Mouse (Mus musculus) neural tube, embryonic 11.5 days (tissue): ENCODE measurements around the gene Ddx28. TPM values are rescaled to one million over a fixed set of nuclear protein-coding genes. Genes with fewer than 3 reads are reported as not detected.
A peak's percentile ranks its signal among the peaks of the same experiment; 100 is the strongest.
"Not testable (repeated sequence)": the region's sequence is repeated elsewhere in the genome, so short reads cannot be mapped to it uniquely, and the experiment has no call there.

ENCODE experiments used
- ATAC-seq: fragments of 200-750 bp; cut with Nextera tagmentation; 2 replicates; pipeline ENCODE4 v1.8.0; 2017; ENCODE audit warnings: moderate number of reproducible peaks, mild to moderate bottlenecking, moderate TSS enrichment, moderate library complexity; ENCODE audit not compliant: insufficient read depth, low FRiP score, low TSS enrichment
- DNase-seq: peaks from one replicate; pipeline ENCODE4 v3.0.0-alpha.2; 2015; ENCODE audit warnings: low spot score
- H3K27ac ChIP-seq: fragments of 300-500 bp; sonication (generic); 2 replicates; pipeline ENCODE4 v1.5.1; 2014; ENCODE audit warnings: low read depth, mild to moderate bottlenecking, low read length
- H3K27me3 ChIP-seq: fragments of 300-500 bp; sonication (generic); 2 replicates; pipeline ENCODE4 v1.6.1; 2014; ENCODE audit warnings: mild to moderate bottlenecking, low read length, mixed read lengths; ENCODE audit not compliant: control insufficient read depth, insufficient read depth
- H3K36me3 ChIP-seq: fragments of 300-500 bp; sonication (generic); 2 replicates; pipeline ENCODE4 v1.6.1; 2014; ENCODE audit warnings: mild to moderate bottlenecking, low read length, moderate library complexity, mixed read lengths; ENCODE audit not compliant: control insufficient read depth, insufficient read depth
- H3K4me1 ChIP-seq: fragments of 300-500 bp; sonication (generic); 2 replicates; pipeline ENCODE4 v1.6.1; 2014; ENCODE audit warnings: low read length, mixed read lengths; ENCODE audit not compliant: control insufficient read depth, insufficient read depth
- H3K4me2 ChIP-seq: fragments of 300-500 bp; sonication (generic); 2 replicates; pipeline ENCODE4 v1.6.1; 2014; ENCODE audit warnings: low read depth, mild to moderate bottlenecking, moderate library complexity
- H3K4me3 ChIP-seq: fragments of 300-500 bp; sonication (generic); 2 replicates; pipeline ENCODE4 v1.5.1; 2014; ENCODE audit warnings: low read depth, low read length
- H3K9ac ChIP-seq: fragments of 300-500 bp; sonication (generic); 2 replicates; pipeline ENCODE4 v1.6.1; 2014; ENCODE audit warnings: mild to moderate bottlenecking, low read length
- H3K9me3 ChIP-seq: fragments of 300-500 bp; sonication (generic); 2 replicates; pipeline ENCODE4 v1.6.1; 2016; ENCODE audit warnings: low read length; ENCODE audit not compliant: control insufficient read depth
- WGBS: fragments of 180-500 bp; shearing (Covaris S2); extraction: QIAGEN DNeasy Blood & Tissue Kit; methylation state at CpG from one replicate; pipeline ENCODE4 v1.1.7; 2014; 5-methylcytosine and 5-hydroxymethylcytosine counted together
- polyA plus RNA-seq: library from polyadenylated mRNA; unstranded; fragments of >200 nt; fragmentation: Nextera tagmentation; extraction: Ambion mirVana; gene quantifications from 2 replicates; pipeline ENCODE4 v1.2.1, GENCODE M21; 2014

The Ddx28 gene
- polyA plus RNA-seq, 1 experiment from 2014 or later, result 24.4 TPM

- Histone ChIP-seq H3K4me2 (no peak overlapping the region), H3K4me1 (no peaks in the 10 kb centered on the region), H3K27me3 (no peaks in the 10 kb centered on the region), H3K36me3 (no peaks in the 10 kb centered on the region), H3K9ac (no peak overlapping the region), H3K27ac (no peak overlapping the region), H3K4me3 (no peak overlapping the region), H3K9me3 (no peaks in the 10 kb centered on the region)
- ATAC-seq (no peak), DNase-seq (no peak)
- 85% methylated on average over 11 of the region's 11 CpGs for WGBS
Measured at GRCm38 (mm10) chr8:105988546-105988945, 23.1 kb downstream of the Ddx28 start.

GRCm38 (mm10) chr8:105983406-105983805 is 28.3 kb downstream of the Ddx28 start:
- not testable (repeated sequence) for ATAC-seq, H3K4me1 ChIP-seq, H3K27me3 ChIP-seq, H3K9me3 ChIP-seq, H3K9ac ChIP-seq, DNase-seq, H3K4me3 ChIP-seq, H3K36me3 ChIP-seq, H3K27ac ChIP-seq, H3K4me2 ChIP-seq
- WGBS, result 86% methylated on average over 11 of the region's 11 CpGs

- Histone ChIP-seq H3K4me2 (no peak overlapping the region), H3K27ac (no peak overlapping the region), H3K4me3 (no peak overlapping the region), H3K4me1 (no peaks in the 10 kb centered on the region), H3K27me3 (no peaks in the 10 kb centered on the region), H3K9ac (no peak overlapping the region), H3K36me3 (no peaks in the 10 kb centered on the region), H3K9me3 (no peaks in the 10 kb centered on the region)
- WGBS, result 87% methylated on average over 1 of the region's 1 CpGs
- DNase-seq (no peak), ATAC-seq (no peak)
Measured at GRCm38 (mm10) chr8:105981146-105981545, 30.5 kb downstream of the Ddx28 start.

- no peak within 1 kb of the TSS for H3K9ac ChIP-seq
- DNase-seq (no peak), ATAC-seq (no peak)
- no peaks in the 10 kb centered on the region for H3K36me3 ChIP-seq
- H3K4me2 ChIP-seq, result no peak within 1 kb of the TSS
- H3K27me3 ChIP-seq, result no peaks in the 10 kb centered on the region
- no peak within 1 kb of the TSS for H3K4me3 ChIP-seq
- no peaks in the 10 kb centered on the region for H3K4me1 ChIP-seq
- WGBS, result 91% methylated on average over 15 of the region's 15 CpGs
- H3K27ac ChIP-seq, result no peak within 1 kb of the TSS
- H3K9me3 ChIP-seq, result no peaks in the 10 kb centered on the region
Measured at GRCm38 (mm10) chr8:105979325-105979724, 32.4 kb downstream of the Ddx28 start, which contains the start of gene Dpep3. Gene Dpep3, minus strand, starts transcription at chr8:105979429.

- no peaks in the 10 kb centered on the region for H3K27me3 ChIP-seq
- no peaks in the 10 kb centered on the region for H3K36me3 ChIP-seq
- no peaks in the 10 kb centered on the region for H3K4me1 ChIP-seq
- no peak for ATAC-seq
- H3K4me2 ChIP-seq, result no peak overlapping the region
- no peaks in the 10 kb centered on the region for H3K9me3 ChIP-seq
- no peak overlapping the region for H3K9ac ChIP-seq
- WGBS, result 73% methylated on average over 7 of the region's 7 CpGs
- no peak overlapping the region for H3K4me3 ChIP-seq
- DNase-seq, result no peak
- H3K27ac ChIP-seq, result no peak overlapping the region
Measured at GRCm38 (mm10) chr8:105975363-105975762, 36.3 kb downstream of the Ddx28 start.

GRCm38 (mm10) chr8:105971019-105971720 is 40.5 kb downstream of the Ddx28 start:
- no peaks in the 10 kb centered on the region for H3K36me3 ChIP-seq
- no peak overlapping the region for H3K9ac ChIP-seq
- 71% methylated on average over 8 of the region's 8 CpGs for WGBS
- no peak for DNase-seq
- no peak overlapping the region for H3K27ac ChIP-seq
- H3K4me1 ChIP-seq, result peaks cover 4% of the 10 kb centered on the region; the same call in 1 of the 2 replicates
- no peak overlapping the region for H3K4me2 ChIP-seq
- no peaks in the 10 kb centered on the region for H3K9me3 ChIP-seq
- peaks cover 7% of the 10 kb centered on the region; the same call in 1 of the 2 replicates for H3K27me3 ChIP-seq
- no peak overlapping the region for H3K4me3 ChIP-seq
- no peak for ATAC-seq

GRCm38 (mm10) chr8:105969367-105969766 is 42.3 kb downstream of the Ddx28 start:
- no peak overlapping the region for H3K27ac ChIP-seq
- no peaks in the 10 kb centered on the region for H3K9me3 ChIP-seq
- ATAC-seq, result no peak
- peaks cover 12% of the 10 kb centered on the region for H3K27me3 ChIP-seq
- H3K4me1 ChIP-seq, result peaks cover 7% of the 10 kb centered on the region; the same call in 1 of the 2 replicates
- no peak for DNase-seq
- H3K4me2 ChIP-seq, result no peak overlapping the region
- WGBS, result 84% methylated on average over 1 of the region's 1 CpGs
- no peaks in the 10 kb centered on the region for H3K36me3 ChIP-seq
- no peak overlapping the region for H3K4me3 ChIP-seq
- H3K9ac ChIP-seq, result no peak overlapping the region

DNA sequence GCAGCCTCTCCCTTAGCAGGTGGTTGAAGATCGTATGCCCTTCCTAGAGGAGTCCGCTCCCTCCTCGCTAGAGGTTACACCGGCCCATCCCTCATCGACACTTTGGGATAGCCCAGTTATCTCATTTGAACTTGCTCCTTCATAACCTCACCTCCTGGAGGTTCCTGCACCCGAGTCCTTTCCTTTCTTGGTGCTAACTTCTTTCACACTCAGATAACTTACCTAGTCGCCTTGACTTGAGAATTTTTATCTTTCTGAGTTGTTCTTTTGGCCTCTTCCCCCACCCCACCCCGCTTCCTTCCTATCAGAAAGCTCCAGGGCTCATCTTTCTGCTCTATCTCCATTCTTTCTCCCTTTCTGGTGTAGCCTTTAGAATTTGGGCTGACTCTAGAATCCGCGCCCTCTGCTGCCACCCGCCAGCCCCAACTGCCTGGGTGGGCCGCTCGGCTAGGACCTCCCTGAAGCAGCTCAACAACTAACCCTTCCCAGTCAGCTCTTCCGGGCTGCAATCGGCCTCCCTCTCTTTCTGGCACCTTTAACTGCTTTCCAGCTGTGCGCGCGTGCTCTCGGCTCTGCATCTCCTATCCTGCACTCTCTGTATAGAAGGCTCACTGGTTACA is 44.9 kb downstream of the Ddx28 start:
- 4% methylated on average over 19 of the region's 19 CpGs for WGBS
- Histone ChIP-seq H3K9me3 (no peaks in the 10 kb centered on the region), H3K27me3 (peaks cover 12% of the 10 kb centered on the region), H3K4me3 (no peak overlapping the region), H3K9ac (no peak overlapping the region), H3K4me2 (peak overlapping the region; percentile 60), H3K36me3 (no peaks in the 10 kb centered on the region), H3K27ac (no peak overlapping the region), H3K4me1 (peaks cover 7% of the 10 kb centered on the region; the same call in 1 of the 2 replicates)
- no peak for ATAC-seq
- DNase-seq, result peak; percentile 42

DNA sequence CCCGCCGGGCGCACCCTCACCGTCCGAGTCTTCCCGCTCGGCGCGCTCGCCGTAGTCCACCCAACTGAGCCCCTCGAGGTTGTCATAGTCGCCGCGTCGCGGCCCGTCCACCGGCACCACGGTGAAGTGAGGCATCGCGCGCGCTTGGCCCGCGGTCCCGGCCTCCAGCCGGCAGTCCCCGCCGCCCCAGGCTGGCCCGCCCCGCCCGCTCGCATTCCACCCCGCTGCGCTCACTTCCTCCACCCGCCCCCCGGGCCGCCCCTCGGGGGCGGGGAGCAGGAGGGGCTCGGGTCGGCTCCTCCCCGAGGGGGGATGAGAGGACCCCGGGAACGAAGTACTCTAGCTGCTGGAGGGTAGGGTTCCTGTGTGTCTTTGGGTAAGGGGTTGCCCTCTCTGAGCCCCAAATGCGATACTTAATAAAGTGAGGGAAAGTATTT is 45.8 kb downstream of the Ddx28 start, which contains the start of gene Slc12a4:
Gene Slc12a4, minus strand, starts transcription at position 193 of the 437 bp plus-strand sequence.
- Histone ChIP-seq H3K4me3 (peak within 1 kb of the TSS; percentile 53), H3K4me1 (peaks cover 7% of the 10 kb centered on the region; the same call in 1 of the 2 replicates), H3K27ac (no peak within 1 kb of the TSS), H3K9ac (peak within 1 kb of the TSS; percentile 60), H3K4me2 (peak within 1 kb of the TSS; percentile 60), H3K9me3 (no peaks in the 10 kb centered on the region), H3K27me3 (peaks cover 12% of the 10 kb centered on the region), H3K36me3 (no peaks in the 10 kb centered on the region)
- DNase-seq, result peak; percentile 83
- peak; percentile 67 for ATAC-seq
- 0% methylated on average over 43 of the region's 47 CpGs for WGBS
